Mouse (Mus musculus): ENCODE results near the gene Nab1. TPM values are rescaled to one million over a fixed set of nuclear protein-coding genes. Genes with fewer than 3 reads are reported as not detected.
A peak's percentile ranks its signal among the peaks of the same experiment; 100 is the strongest.

The Nab1 gene
- polyA plus RNA-seq, 1 experiment from 2014 or later: 20.4 TPM

GRCm38 (mm10) chr1:52422137-52422536 is 78.3 kb downstream of the Nab1 start:
- H3K36me3 ChIP-seq: no peaks in the 10 kb centered on the region
- no peaks in the 10 kb centered on the region for H3K9me3 ChIP-seq
- H3K27ac ChIP-seq: no peak overlapping the region
- H3K4me1 ChIP-seq: peaks cover 8% of the 10 kb centered on the region; the same call in 1 of the 2 replicates
- no peak overlapping the region for H3K4me3 ChIP-seq
- H3K27me3 ChIP-seq (ENCODE audit: insufficient read depth, poor library complexity, severe bottlenecking): no peaks in the 10 kb centered on the region
- no peak for DNase-seq (ENCODE audit: low spot score)
- 19% methylated on average over 3 of the region's 3 CpGs for WGBS

DNA sequence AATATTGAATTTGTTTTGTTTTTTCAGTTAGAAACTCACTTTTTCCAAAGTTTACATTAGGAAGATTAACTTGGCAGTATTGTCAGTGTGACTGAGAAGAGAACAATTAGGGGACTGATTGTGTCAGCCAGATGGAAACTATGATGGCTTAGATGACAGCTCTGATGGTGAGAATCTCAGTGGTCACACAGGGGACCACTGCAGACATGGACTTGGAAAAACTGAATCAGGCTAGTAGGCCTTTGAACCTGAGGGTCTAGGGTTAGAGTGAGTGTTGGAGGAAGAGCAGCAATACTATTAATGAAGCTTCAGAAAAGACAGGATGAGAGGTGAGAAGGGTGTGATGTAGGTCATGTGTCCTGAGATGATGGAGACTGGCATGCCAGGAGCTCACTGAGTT is 78.9 kb downstream of the Nab1 start:
- Histone ChIP-seq H3K27ac (peak overlapping the region; percentile 47; the same call in 1 of the 2 replicates), H3K4me1 (peaks cover 8% of the 10 kb centered on the region; the same call in 1 of the 2 replicates)
- DNase-seq (ENCODE audit: low spot score): no peak

GRCm38 (mm10) chr1:52419088-52419819 is 81.2 kb downstream of the Nab1 start:
- no peak overlapping the region for H3K27ac ChIP-seq
- no peaks in the 10 kb centered on the region for H3K9me3 ChIP-seq
- H3K4me1 ChIP-seq: peaks cover 8% of the 10 kb centered on the region; the same call in 1 of the 2 replicates
- DNase-seq (ENCODE audit: low spot score): no peak
- WGBS: 88% methylated on average over 7 of the region's 7 CpGs
- H3K36me3 ChIP-seq: no peaks in the 10 kb centered on the region
- H3K27me3 ChIP-seq (ENCODE audit: insufficient read depth, poor library complexity, severe bottlenecking): no peaks in the 10 kb centered on the region
- no peak overlapping the region for H3K4me3 ChIP-seq

More for the DNA sequence above, 78.9 kb downstream of the Nab1 start:
- Histone ChIP-seq H3K9me3 (no peaks in the 10 kb centered on the region), H3K4me3 (no peak overlapping the region), H3K27me3 (ENCODE audit: insufficient read depth, poor library complexity, severe bottlenecking) (no peaks in the 10 kb centered on the region), H3K36me3 (no peaks in the 10 kb centered on the region)

Other genes with a start within 250 kb of the Nab1 start
- gene Nemp2, start 130.0 kb upstream of the Nab1 start, polyA plus RNA-seq (2016; fragmentation: Nextera tagmentation; extraction: Ambion mirVana): 6.3 and 6.6 TPM in 2 replicates
- 2.0 and 2.2 TPM in 2 replicates for gene Mfsd6, start 226.8 kb upstream of the Nab1 start, polyA plus RNA-seq (2016; fragmentation: Nextera tagmentation; extraction: Ambion mirVana)